Mouse (Mus musculus): ENCODE results near the gene Tada2a. TPM values are rescaled to one million over a fixed set of nuclear protein-coding genes. Genes with fewer than 3 reads are reported as not detected.

Tada2a gene
- polyA plus RNA-seq, 1 experiment = 6.4 TPM

DNA sequence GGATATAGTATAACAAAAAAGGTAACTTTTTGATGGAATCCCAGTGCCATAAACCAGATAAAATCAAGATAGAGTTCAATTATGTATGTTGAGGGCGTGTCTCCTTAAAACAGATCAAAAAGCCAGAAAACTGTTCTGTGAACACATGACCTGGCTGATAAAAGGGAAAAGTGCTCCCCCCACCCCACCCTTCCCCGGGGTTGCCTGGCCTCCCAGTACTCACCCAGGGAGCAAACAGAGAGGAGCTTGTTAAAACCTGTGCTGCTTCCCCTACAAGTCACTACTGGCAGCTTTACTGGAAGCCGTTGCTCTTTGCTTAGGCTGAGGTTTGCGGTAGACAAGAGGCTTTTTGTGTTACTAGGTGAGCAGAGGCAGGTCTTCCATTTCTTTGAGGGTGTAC is 82.1 kb downstream of the Tada2a start:
- Histone ChIP-seq H3K4me3 (ENCODE audit: control insufficient read depth, insufficient read depth, low read length) (no peak overlapping the region), H3K27me3 (ENCODE audit: control insufficient read depth, insufficient read depth, low read length) (no peaks in the 10 kb centered on the region), H3K4me1 (replicated peaks; ENCODE audit: control insufficient read depth, insufficient read depth, low read length) (no peaks in the 10 kb centered on the region), H3K36me3 (ENCODE audit: control insufficient read depth, insufficient read depth, low read length) (peaks cover under 1% of the 10 kb centered on the region), H3K27ac (ENCODE audit: control insufficient read depth, insufficient read depth, low read length) (no peak overlapping the region)
- 76% methylated on average over 4 of the region's 4 CpGs for WGBS
- TF ChIP-seq CTCF (IDR thresholded peaks at IDR 0.05; ENCODE audit: borderline replicate concordance, control insufficient read depth, extremely low read depth, insufficient read depth, low read length, poor library complexity) = no peak
- no peak for TF ChIP-seq POLR2A (IDR thresholded peaks at IDR 0.05; ENCODE audit: control insufficient read depth, extremely low read depth, insufficient read depth, low read length, poor library complexity)
- no peak for DNase-seq

DNA sequence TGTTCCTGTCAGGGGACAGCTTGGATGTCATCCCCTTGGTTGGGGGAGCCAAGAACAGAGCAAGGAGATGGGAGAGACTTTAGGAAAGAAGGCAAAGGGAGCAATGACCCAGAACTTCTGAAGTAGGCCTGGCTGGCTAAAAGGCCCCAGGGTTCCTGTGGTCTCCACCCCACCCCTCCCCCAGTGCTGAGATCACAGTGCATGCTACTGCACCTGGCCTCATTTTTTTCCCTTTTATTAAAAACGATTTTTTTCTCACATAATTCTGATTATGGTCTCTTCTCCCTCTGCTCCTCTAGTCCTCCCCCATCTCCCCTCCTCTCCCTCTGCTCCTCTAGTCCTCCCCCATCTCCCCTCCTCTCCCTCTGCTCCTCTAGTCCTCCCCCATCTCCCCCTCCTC is 84.4 kb downstream of the Tada2a start:
- WGBS = 25% methylated on average over 1 of the region's 1 CpGs
- no peaks in the 10 kb centered on the region for H3K27me3 ChIP-seq (ENCODE audit: control insufficient read depth, insufficient read depth, low read length)
- no peak for DNase-seq
- H3K27ac ChIP-seq (ENCODE audit: control insufficient read depth, insufficient read depth, low read length) = no peak overlapping the region
- no peak overlapping the region for H3K4me3 ChIP-seq (ENCODE audit: control insufficient read depth, insufficient read depth, low read length)
- no peak for TF ChIP-seq CTCF (IDR thresholded peaks at IDR 0.05; ENCODE audit: borderline replicate concordance, control insufficient read depth, extremely low read depth, insufficient read depth, low read length, poor library complexity)
- TF ChIP-seq POLR2A (IDR thresholded peaks at IDR 0.05; ENCODE audit: control insufficient read depth, extremely low read depth, insufficient read depth, low read length, poor library complexity) = no peak
- peaks cover 19% of the 10 kb centered on the region for H3K36me3 ChIP-seq (ENCODE audit: control insufficient read depth, insufficient read depth, low read length)
- H3K4me1 ChIP-seq (replicated peaks; ENCODE audit: control insufficient read depth, insufficient read depth, low read length) = no peaks in the 10 kb centered on the region

DNA sequence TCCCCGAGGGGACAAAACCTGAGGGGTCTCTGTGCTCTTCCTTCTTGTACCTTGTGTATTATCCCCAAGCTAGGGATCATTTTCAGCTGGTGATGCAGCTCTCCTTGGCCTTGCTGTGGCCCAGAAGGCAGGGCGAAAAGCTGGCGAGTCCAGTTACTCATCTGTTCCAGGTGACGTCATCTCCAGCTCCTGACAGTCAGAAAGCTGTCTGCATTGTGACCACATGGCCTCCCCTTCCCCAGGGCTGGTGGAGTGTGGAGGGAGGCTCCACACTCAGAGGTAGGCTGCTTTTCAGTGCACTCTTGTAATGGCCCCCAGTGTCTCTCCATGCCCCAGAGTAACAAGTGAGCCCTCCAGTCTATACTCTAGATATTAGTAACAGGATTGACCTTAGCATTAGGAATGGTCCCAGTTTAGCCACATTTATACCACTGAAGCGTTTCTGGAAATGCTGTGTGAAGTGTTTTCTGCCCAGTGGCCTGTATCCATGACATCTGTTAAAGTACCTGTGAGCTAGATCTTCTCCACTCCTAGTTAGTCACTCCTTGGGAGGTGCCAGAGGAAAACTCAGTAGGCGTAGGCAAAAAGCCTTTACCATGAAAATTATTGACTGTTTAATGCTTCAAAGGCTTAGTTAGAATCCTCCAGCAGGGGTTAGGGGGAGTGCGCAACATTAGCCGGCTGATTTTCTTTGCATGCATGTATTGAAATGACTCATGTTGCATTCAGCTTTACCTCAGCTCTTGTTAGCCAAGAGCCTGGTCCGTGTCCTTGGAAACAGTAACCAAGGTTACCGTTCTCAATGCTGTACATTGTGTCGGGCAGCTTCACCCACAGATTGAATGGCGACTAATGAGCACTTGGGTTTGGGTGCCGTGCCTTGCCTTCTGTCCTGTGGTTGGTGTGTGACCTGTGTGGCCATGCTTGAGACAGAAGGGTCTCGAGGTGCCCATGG is 86.3 kb downstream of the Tada2a start:
- Histone ChIP-seq H3K27me3 (ENCODE audit: control insufficient read depth, insufficient read depth, low read length) (no peaks in the 10 kb centered on the region), H3K27ac (ENCODE audit: control insufficient read depth, insufficient read depth, low read length) (no peak overlapping the region), H3K36me3 (ENCODE audit: control insufficient read depth, insufficient read depth, low read length) (peaks cover 30% of the 10 kb centered on the region), H3K4me3 (ENCODE audit: control insufficient read depth, insufficient read depth, low read length) (no peak overlapping the region), H3K4me1 (replicated peaks; ENCODE audit: control insufficient read depth, insufficient read depth, low read length) (no peaks in the 10 kb centered on the region)
- no peak for DNase-seq
- no peak for TF ChIP-seq POLR2A (IDR thresholded peaks at IDR 0.05; ENCODE audit: control insufficient read depth, extremely low read depth, insufficient read depth, low read length, poor library complexity)
- TF ChIP-seq CTCF (IDR thresholded peaks at IDR 0.05; ENCODE audit: borderline replicate concordance, control insufficient read depth, extremely low read depth, insufficient read depth, low read length, poor library complexity) = no peak
- 94% methylated on average over 14 of the region's 14 CpGs for WGBS

DNA sequence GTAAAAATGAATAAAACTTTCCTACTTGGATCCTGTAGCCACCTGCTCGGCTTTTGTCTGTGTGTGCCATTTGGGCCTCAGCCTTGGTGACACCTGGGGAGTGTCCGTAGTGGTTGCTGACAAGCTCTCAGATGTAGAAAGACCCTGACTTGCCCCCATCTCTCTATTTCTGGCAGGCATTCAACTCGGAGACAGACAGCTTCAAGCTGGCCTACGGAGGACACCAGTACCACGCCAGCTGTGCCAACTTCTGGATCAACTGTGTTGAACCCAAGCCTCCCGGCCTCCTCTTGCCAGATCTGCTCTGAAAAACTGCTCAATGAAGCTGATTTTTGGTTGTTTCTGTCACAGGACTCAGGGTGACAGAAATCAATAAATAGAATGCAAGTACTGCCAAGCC is 88.8 kb downstream of the Tada2a start:
- 95% methylated on average over 6 of the region's 6 CpGs for WGBS
- no peak for DNase-seq

DNA sequence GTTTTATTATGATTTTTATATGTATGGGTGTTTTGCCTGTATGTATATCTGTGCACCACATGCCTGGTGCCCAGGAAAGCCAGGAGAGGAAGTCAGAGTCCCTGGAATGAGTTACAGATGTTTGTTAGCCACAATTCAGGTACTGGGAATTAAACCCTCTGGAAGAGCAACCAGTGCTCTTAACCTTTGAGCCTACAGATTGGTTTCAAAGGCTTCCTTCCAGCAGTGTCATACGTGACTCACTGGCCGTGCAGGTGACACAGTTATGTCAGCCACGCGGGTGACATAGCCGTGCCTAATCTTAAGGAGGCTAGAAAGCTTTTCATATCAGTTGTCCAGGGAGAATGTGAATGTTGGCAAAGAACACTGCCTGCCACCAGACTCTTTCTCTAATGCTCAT is 95.7 kb downstream of the Tada2a start:
- DNase-seq = no peak
- H3K4me3 ChIP-seq (ENCODE audit: control insufficient read depth, insufficient read depth, low read length) = no peak overlapping the region
- TF ChIP-seq CTCF (IDR thresholded peaks at IDR 0.05; ENCODE audit: borderline replicate concordance, control insufficient read depth, extremely low read depth, insufficient read depth, low read length, poor library complexity) = no peak
- TF ChIP-seq POLR2A (IDR thresholded peaks at IDR 0.05; ENCODE audit: control insufficient read depth, extremely low read depth, insufficient read depth, low read length, poor library complexity) = no peak
- WGBS = 96% methylated on average over 5 of the region's 5 CpGs
- no peak overlapping the region for H3K27ac ChIP-seq (ENCODE audit: control insufficient read depth, insufficient read depth, low read length)
- H3K36me3 ChIP-seq (ENCODE audit: control insufficient read depth, insufficient read depth, low read length) = peaks cover 11% of the 10 kb centered on the region; the same call in 1 of the 2 replicates
- H3K27me3 ChIP-seq (ENCODE audit: control insufficient read depth, insufficient read depth, low read length) = no peaks in the 10 kb centered on the region
- H3K4me1 ChIP-seq (replicated peaks; ENCODE audit: control insufficient read depth, insufficient read depth, low read length) = no peaks in the 10 kb centered on the region

More for the DNA sequence above, 88.8 kb downstream of the Tada2a start:
- no peak overlapping the region for H3K27ac ChIP-seq (ENCODE audit: control insufficient read depth, insufficient read depth, low read length)
- H3K36me3 ChIP-seq (ENCODE audit: control insufficient read depth, insufficient read depth, low read length) = peaks cover 30% of the 10 kb centered on the region
- no peak overlapping the region for H3K4me3 ChIP-seq (ENCODE audit: control insufficient read depth, insufficient read depth, low read length)
- H3K4me1 ChIP-seq (replicated peaks; ENCODE audit: control insufficient read depth, insufficient read depth, low read length) = no peaks in the 10 kb centered on the region
- TF ChIP-seq POLR2A (IDR thresholded peaks at IDR 0.05; ENCODE audit: control insufficient read depth, extremely low read depth, insufficient read depth, low read length, poor library complexity) = no peak
- no peak for TF ChIP-seq CTCF (IDR thresholded peaks at IDR 0.05; ENCODE audit: borderline replicate concordance, control insufficient read depth, extremely low read depth, insufficient read depth, low read length, poor library complexity)
- H3K27me3 ChIP-seq (ENCODE audit: control insufficient read depth, insufficient read depth, low read length) = no peaks in the 10 kb centered on the region

DNA sequence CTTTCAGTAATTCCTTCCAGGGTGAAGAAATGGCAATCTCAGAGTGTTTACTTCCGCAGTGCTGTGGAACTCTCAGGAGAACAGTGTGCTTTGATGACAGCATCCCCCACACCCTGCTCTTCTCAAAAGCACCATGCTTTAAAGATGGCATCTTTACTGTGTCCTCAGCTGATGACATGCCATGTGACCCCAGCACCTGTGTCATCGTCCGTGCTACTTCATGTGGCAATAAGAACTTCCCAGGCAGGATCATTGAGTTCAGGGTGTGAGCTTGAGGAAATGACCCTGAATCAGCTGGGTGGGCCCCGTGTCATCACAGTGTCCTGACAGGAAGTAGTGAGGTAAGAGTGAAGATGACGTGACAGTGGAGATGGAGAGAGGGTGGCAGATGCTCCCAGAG is 96.8 kb downstream of the Tada2a start:
- 92% methylated on average over 5 of the region's 5 CpGs for WGBS
- TF ChIP-seq CTCF (IDR thresholded peaks at IDR 0.05; ENCODE audit: borderline replicate concordance, control insufficient read depth, extremely low read depth, insufficient read depth, low read length, poor library complexity) (no peak), POLR2A (IDR thresholded peaks at IDR 0.05; ENCODE audit: control insufficient read depth, extremely low read depth, insufficient read depth, low read length, poor library complexity) (no peak)
- no peak overlapping the region for H3K27ac ChIP-seq (ENCODE audit: control insufficient read depth, insufficient read depth, low read length)
- H3K36me3 ChIP-seq (ENCODE audit: control insufficient read depth, insufficient read depth, low read length) = peaks cover 18% of the 10 kb centered on the region; the same call in 1 of the 2 replicates
- no peaks in the 10 kb centered on the region for H3K27me3 ChIP-seq (ENCODE audit: control insufficient read depth, insufficient read depth, low read length)
- no peak for DNase-seq
- H3K4me3 ChIP-seq (ENCODE audit: control insufficient read depth, insufficient read depth, low read length) = no peak overlapping the region
- no peaks in the 10 kb centered on the region for H3K4me1 ChIP-seq (replicated peaks; ENCODE audit: control insufficient read depth, insufficient read depth, low read length)

Data from thymus, adult 2 months (tissue).